Mouse (Mus musculus) natural killer cell, adult 2 months (primary cell): ENCODE measurements around the gene Zfp867.

ENCODE experiments used
- DNase-seq, 2 experiments: peaks; one replicate each; pipeline ENCODE4 v3.0.0; 2022; ENCODE audit warnings: low spot score in 2 of 2

The Zfp867 gene

GRCm38 (mm10) chr11:59472326-59472677, at the start of gene Zfp867:
Gene Zfp867 (minus strand): TSS chr11:59472474.
- peak; percentile 83 to 89 for DNase-seq

GRCm38 (mm10) chr11:59519741-59520495, 47.6 kb upstream of the Zfp867 start:
- DNase-seq = no peak

- no peak for DNase-seq
These were observed 46.0 kb upstream of the Zfp867 start for GRCm38 (mm10) chr11:59518226-59518625.

GRCm38 (mm10) chr11:59517441-59517840, 45.2 kb upstream of the Zfp867 start:
- no peak for DNase-seq

GRCm38 (mm10) chr11:59514789-59515188, 42.5 kb upstream of the Zfp867 start:
- no peak for DNase-seq

GRCm38 (mm10) chr11:59514381-59514780, 42.1 kb upstream of the Zfp867 start:
- no peak for DNase-seq

- no peak for DNase-seq
These were observed 41.3 kb upstream of the Zfp867 start for GRCm38 (mm10) chr11:59513556-59513955.

- DNase-seq = no peak
These were observed 40.5 kb upstream of the Zfp867 start for GRCm38 (mm10) chr11:59512733-59513132.

- no peak for DNase-seq
These were observed 39.3 kb upstream of the Zfp867 start for GRCm38 (mm10) chr11:59511558-59511957.

- DNase-seq = no peak
These were observed 34.4 kb upstream of the Zfp867 start for GRCm38 (mm10) chr11:59506713-59507074.

- peak; percentile 72 to 74 for DNase-seq
These were observed 33.8 kb upstream of the Zfp867 start for GRCm38 (mm10) chr11:59505839-59506712.

- peak; percentile 23 to 54 for DNase-seq
These were observed 33.1 kb upstream of the Zfp867 start for GRCm38 (mm10) chr11:59505351-59505838.

GRCm38 (mm10) chr11:59501978-59502700, 29.9 kb upstream of the Zfp867 start:
- DNase-seq = no peak

- no peak for DNase-seq
These were observed 25.5 kb upstream of the Zfp867 start for GRCm38 (mm10) chr11:59497747-59498146.

- DNase-seq = no peak
These were observed 24.5 kb upstream of the Zfp867 start for GRCm38 (mm10) chr11:59496672-59497310.

GRCm38 (mm10) chr11:59486222-59486621, 13.9 kb upstream of the Zfp867 start:
- DNase-seq = no peak

GRCm38 (mm10) chr11:59485641-59486040, 13.4 kb upstream of the Zfp867 start:
- DNase-seq = no peak

- DNase-seq = peak in 1 of 2 experiments; percentile 23
These were observed 10.9 kb upstream of the Zfp867 start for GRCm38 (mm10) chr11:59483212-59483611.

GRCm38 (mm10) chr11:59477240-59477639, 5.0 kb upstream of the Zfp867 start:
- no peak for DNase-seq

GRCm38 (mm10) chr11:59471413-59472325, 605 bp downstream of the Zfp867 start:
- DNase-seq = no peak

- DNase-seq = no peak
These were observed 11.8 kb downstream of the Zfp867 start for GRCm38 (mm10) chr11:59460459-59460858.
